Mouse (Mus musculus) kidney, embryonic 16.5 days (tissue): ENCODE results near the gene Mmp21. TPM values are rescaled to one million over a fixed set of nuclear protein-coding genes. Genes with fewer than 3 reads are reported as not detected.

Experiments used
- ATAC-seq: fragments of 200-750 bp; cut with Nextera tagmentation; 2 replicates; pipeline ENCODE4 v1.8.0; 2017; ENCODE audit warnings: moderate TSS enrichment; ENCODE audit not compliant: low FRiP score, low TSS enrichment
- H3K27ac ChIP-seq: fragments of 300-500 bp; sonication (generic); 2 replicates; pipeline ENCODE4 v1.5.1; 2014; ENCODE audit warnings: low read length
- H3K27me3 ChIP-seq: fragments of 300-500 bp; sonication (generic); 2 replicates; pipeline ENCODE4 v1.6.1; 2014; ENCODE audit warnings: low read length, control low read depth, mixed read lengths; ENCODE audit not compliant: insufficient read depth
- H3K36me3 ChIP-seq: fragments of 300-500 bp; sonication (generic); 2 replicates; pipeline ENCODE4 v1.6.1; 2014; ENCODE audit warnings: low read length, control low read depth, mixed read lengths; ENCODE audit not compliant: insufficient read depth
- H3K4me1 ChIP-seq: fragments of 300-500 bp; sonication (generic); 2 replicates; pipeline ENCODE4 v1.6.1; 2014; ENCODE audit warnings: low read length, control low read depth, mixed read lengths; ENCODE audit not compliant: insufficient read depth
- H3K4me2 ChIP-seq: fragments of 300-500 bp; sonication (generic); replicated peaks from 2 replicates; pipeline ENCODE4 v1.6.1; 2014; ENCODE audit warnings: low read depth, low read length
- H3K4me3 ChIP-seq: fragments of 300-500 bp; sonication (generic); 2 replicates; pipeline ENCODE4 v1.5.1; 2014; ENCODE audit warnings: mild to moderate bottlenecking, low read length
- H3K9ac ChIP-seq: fragments of 300-500 bp; sonication (generic); replicated peaks from 2 replicates; pipeline ENCODE4 v1.6.1; 2014; ENCODE audit warnings: low read length
- H3K9me3 ChIP-seq: fragments of 300-500 bp; sonication (generic); 2 replicates; pipeline ENCODE4 v1.6.1; 2016; ENCODE audit warnings: low read length, control low read depth
- WGBS: fragments of 180-500 bp; shearing (Covaris S2); extraction: QIAGEN DNeasy Blood & Tissue Kit; methylation state at CpG from one replicate; pipeline ENCODE4 v1.1.7; 2014; 5-methylcytosine and 5-hydroxymethylcytosine counted together
- polyA plus RNA-seq: library from polyadenylated mRNA; unstranded; fragments of >200 nt; fragmentation: Nextera tagmentation; extraction: Ambion mirVana; gene quantifications from 2 replicates; pipeline ENCODE4 v1.2.1, GENCODE M21; 2015

The Mmp21 gene
- polyA plus RNA-seq, 1 experiment from 2014 or later, result not detected

DNA sequence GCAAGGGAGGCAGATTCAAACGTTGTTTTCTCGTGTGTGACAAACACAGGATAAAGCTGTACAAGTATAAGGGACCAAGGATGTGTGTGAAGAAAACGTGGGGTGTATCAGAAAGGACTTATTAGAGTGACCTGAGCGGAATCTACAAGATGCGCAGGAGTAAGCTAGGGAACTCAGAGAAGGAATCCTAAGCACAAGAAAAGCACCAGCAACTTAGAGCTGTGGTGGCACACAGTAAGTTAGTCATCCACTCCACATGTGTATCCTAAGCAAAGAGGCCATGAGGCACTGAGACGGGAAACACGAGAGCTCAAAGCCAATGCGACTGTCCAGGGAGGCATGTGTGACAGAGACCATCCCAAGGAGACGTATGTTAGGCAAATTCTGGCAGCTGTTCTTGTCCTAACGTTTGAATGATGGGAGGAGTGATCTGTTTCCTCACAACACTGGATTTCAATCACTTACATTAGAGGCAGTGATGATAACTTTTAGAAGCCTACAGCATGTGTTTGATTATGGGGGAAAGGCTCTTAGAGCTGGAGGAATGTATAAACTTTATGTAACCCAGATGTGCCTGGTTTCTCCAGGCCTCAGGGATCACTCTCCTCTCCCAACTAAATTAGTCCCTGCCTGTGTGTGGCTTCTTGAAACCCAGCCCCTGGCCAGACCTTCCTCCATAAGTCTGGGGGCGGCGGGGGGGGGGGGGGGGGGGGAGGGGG, 44.8 kb downstream of the Mmp21 start:
- H3K4me2 ChIP-seq, result no peak overlapping the region
- 0 out of 2 replicates have a peak, but pooled peaks cover 6% of the 10 kb centered on the region for H3K36me3 ChIP-seq
- H3K4me1 ChIP-seq, result peaks cover 11% of the 10 kb centered on the region
- no peak overlapping the region for H3K4me3 ChIP-seq
- H3K27ac ChIP-seq, result peak overlapping the region; percentile 55; the same call in 1 of the 2 replicates
- H3K9me3 ChIP-seq, result no peaks in the 10 kb centered on the region
- ATAC-seq, result no peak
- H3K9ac ChIP-seq, result no peak overlapping the region
- no peaks in the 10 kb centered on the region for H3K27me3 ChIP-seq
- WGBS, result 48% methylated on average over 10 of the region's 12 CpGs

DNA sequence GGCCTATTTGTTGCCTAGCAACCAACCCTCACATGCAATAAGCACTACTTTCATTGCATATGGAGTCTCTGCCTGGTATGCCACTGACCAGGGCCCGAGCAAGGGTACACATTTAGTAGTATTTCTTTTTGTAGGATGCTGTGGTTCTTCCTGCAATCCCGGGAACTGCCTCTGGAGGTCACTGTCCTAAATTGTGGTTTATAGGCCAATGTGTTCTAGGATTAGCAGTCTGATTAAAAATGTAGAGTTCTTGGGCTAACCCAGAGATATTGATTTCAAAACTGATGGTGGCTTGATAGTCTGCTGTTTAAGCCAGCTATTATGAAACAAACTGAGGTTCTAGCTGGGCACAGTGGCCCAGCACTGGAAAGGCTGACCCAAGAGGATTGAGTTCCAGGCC, 47.4 kb downstream of the Mmp21 start:
- no peak for ATAC-seq
- H3K9ac ChIP-seq, result no peak overlapping the region
- WGBS, result 24% methylated on average over 2 of the region's 2 CpGs

DNA sequence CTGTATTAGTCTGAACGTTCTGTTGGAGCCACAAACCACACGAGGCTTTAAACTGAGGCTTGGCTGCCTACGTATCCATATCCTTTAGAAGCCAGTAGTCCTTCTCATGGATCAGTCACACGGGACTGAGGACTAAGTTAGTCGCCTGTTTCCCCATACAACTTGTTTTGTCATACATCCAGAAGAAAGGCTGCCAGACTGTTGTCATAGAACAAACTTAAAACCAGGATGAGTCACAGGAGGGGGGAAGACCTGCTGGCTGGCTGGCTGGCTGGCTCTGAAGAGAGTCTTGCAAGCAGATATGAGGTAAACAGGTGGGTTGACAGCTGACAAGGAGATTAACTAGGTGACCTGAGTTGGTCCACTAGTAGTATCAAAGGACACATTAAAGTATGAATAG, 49.0 kb downstream of the Mmp21 start:
- no peaks in the 10 kb centered on the region for H3K4me1 ChIP-seq
- H3K27me3 ChIP-seq, result no peaks in the 10 kb centered on the region
- no peak overlapping the region for H3K9ac ChIP-seq
- no peak overlapping the region for H3K27ac ChIP-seq
- no peaks in the 10 kb centered on the region for H3K9me3 ChIP-seq
- H3K4me2 ChIP-seq, result no peak overlapping the region
- H3K36me3 ChIP-seq, result no peaks in the 10 kb centered on the region
- 83% methylated on average over 5 of the region's 5 CpGs for whole genome bisulfite sequencing
- ATAC-seq, result no peak
- no peak overlapping the region for H3K4me3 ChIP-seq

More for the DNA sequence above, 47.4 kb downstream of the Mmp21 start:
- no peak overlapping the region for H3K4me2 ChIP-seq
- H3K27ac ChIP-seq, result no peak overlapping the region
- H3K36me3 ChIP-seq, result no peaks in the 10 kb centered on the region
- H3K27me3 ChIP-seq, result no peaks in the 10 kb centered on the region
- no peaks in the 10 kb centered on the region for H3K4me1 ChIP-seq
- no peaks in the 10 kb centered on the region for H3K9me3 ChIP-seq
- H3K4me3 ChIP-seq, result no peak overlapping the region

DNA sequence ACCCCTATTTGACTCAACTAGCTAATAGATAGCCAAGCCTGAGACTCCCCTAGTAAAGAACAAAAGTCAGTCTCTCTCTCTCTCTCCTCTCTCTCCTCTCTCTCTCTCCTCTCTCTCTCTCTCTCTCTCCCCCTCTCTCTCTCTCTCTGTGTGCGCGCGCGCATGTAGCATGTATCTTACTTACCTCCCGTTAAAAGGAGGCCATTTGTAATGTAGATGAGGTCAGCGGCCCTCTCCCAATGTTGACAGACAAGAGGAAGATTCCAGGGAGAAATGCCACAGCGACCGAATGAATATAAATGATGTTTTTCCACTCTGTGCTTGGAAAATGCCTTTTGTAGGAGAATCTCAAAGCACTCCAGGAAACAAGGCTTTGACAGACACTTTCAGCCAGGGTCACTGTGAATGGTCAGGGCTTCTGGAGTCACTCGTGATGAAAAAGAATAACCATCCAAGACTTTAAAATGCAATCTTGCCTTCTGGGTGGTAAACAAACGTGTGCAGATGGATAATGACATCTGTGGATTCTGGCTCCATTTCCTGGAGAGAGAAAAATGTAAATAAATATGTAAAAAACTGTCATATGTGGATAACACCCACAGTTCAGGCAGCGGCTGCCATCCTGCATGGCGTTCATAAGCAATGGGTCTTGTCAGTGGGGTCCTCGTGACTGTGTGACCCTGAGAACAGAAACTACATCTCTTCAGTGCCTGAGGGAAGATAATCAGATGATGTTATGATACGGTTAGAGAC, 52.5 kb downstream of the Mmp21 start:
- Histone ChIP-seq H3K36me3 (no peaks in the 10 kb centered on the region), H3K9ac (no peak overlapping the region), H3K4me2 (no peak overlapping the region), H3K9me3 (no peaks in the 10 kb centered on the region), H3K27ac (no peak overlapping the region), H3K27me3 (no peaks in the 10 kb centered on the region), H3K4me1 (no peaks in the 10 kb centered on the region), H3K4me3 (no peak overlapping the region)
- no peak for ATAC-seq
- 57% methylated on average over 12 of the region's 14 CpGs for WGBS

Other genes starting within 250 kb of the Mmp21 start
- not detected in 2 replicates for gene Tex36, start 77.9 kb downstream of the Mmp21 start, polyA plus RNA-seq
- 26.2 and 27.1 TPM in 2 replicates for gene Edrf1, start 42.5 kb downstream of the Mmp21 start, polyA plus RNA-seq
- 181 and 190 TPM in 2 replicates for gene Bccip, start 29.3 kb upstream of the Mmp21 start, polyA plus RNA-seq
- 31.3 and 32.4 TPM in 2 replicates for gene Uros, start 30.0 kb upstream of the Mmp21 start, polyA plus RNA-seq
- gene Fank1, start 96.8 kb upstream of the Mmp21 start, polyA plus RNA-seq, result 0.36 and 0.50 TPM in 2 replicates
- 24.2 and 24.3 TPM in 2 replicates for gene Dhx32, start 102.7 kb upstream of the Mmp21 start, polyA plus RNA-seq